Mouse (Mus musculus) kidney, adult 2 months (tissue): Measurements from ENCODE around the gene Tfcp2.

Experiments used
- CTCF ChIP-seq: fragments of 200-500 bp; conservative IDR thresholded peaks from 2 replicates; pipeline ENCODE4 v1.5.1; 2011; ENCODE audit warnings: low read depth, mild to moderate bottlenecking, control low read depth, low read length, moderate library complexity, mixed read lengths; ENCODE audit not compliant: insufficient read depth, insufficient read length
- POLR2A ChIP-seq: fragments of 200-500 bp; IDR thresholded peaks from one replicate; pipeline ENCODE4 v1.6.1; 2011; ENCODE audit warnings: low read depth, low read length, control low read depth

GRCm38 (mm10) chr15:100495102-100495501, 56.7 kb downstream of the Tfcp2 start, which contains the start of gene Csrnp2:
- TF ChIP-seq POLR2A = peak; percentile 96
- TF ChIP-seq CTCF = no peak
